In genomic region chr7:98778929-98779328, GRCm38 (mm10) we compare ENCODE assay signal across 8 mouse cellular contexts. TPM values are rescaled to one million over a fixed set of nuclear protein-coding genes. Genes with fewer than 3 reads are reported as not detected.
A peak's percentile ranks its signal among the peaks of the same experiment; 100 is the strongest.
DNase-seq lines count a peak whose midpoint lies in the region; ATAC-seq lines count a peak whose summit lies in the region.

No protein-coding gene starts in this region.

- H3K27ac ChIP-seq in midbrain, embryonic 14.5 days (replicated peaks; ENCODE audit: low read depth, low read length) = no peak overlapping the region
- H3K27ac ChIP-seq in midbrain, embryonic 15.5 days = no peak overlapping the region
- no peak overlapping the region for H3K27ac ChIP-seq in neural tube, embryonic 11.5 days (ENCODE audit: low read depth, low read length)

- no peaks in the 10 kb centered on the region for H3K9me3 ChIP-seq in midbrain, embryonic 14.5 days (ENCODE audit: control insufficient read depth, low read length)
- H3K9me3 ChIP-seq in midbrain, embryonic 15.5 days = no peaks in the 10 kb centered on the region
- H3K9me3 ChIP-seq in neural tube, embryonic 11.5 days (ENCODE audit: control insufficient read depth, low read length) = no peaks in the 10 kb centered on the region

- intact Hi-C loops in gastrocnemius, postnatal 36 days (cut with DNase I) = loop anchor here (2.0 to 10.0 kb wide), 3 partner anchors 36 to 294 kb away; partner anchors contain the start of gene Lrrc32
- intact Hi-C loops in left cerebral cortex, postnatal 36 days (cut with DNase I) = loop anchor here (5.0 kb wide), 1 partner anchor 37 kb away; no protein-coding TSS in a partner anchor

- H3K9ac ChIP-seq in midbrain, embryonic 14.5 days (replicated peaks; ENCODE audit: low read length) = no peak overlapping the region
- H3K9ac ChIP-seq in midbrain, embryonic 15.5 days = no peak overlapping the region
- no peak overlapping the region for H3K9ac ChIP-seq in neural tube, embryonic 11.5 days (ENCODE audit: low read length)

- ATAC-seq in midbrain, embryonic 14.5 days (ENCODE audit: low FRiP score, low TSS enrichment) = no peak
- no peak for ATAC-seq in midbrain, embryonic 15.5 days (replicated peaks)
- ATAC-seq in neural tube, embryonic 11.5 days (ENCODE audit: insufficient read depth, low FRiP score, low TSS enrichment) = no peak

- no peaks in the 10 kb centered on the region for H3K36me3 ChIP-seq in midbrain, embryonic 14.5 days (ENCODE audit: control insufficient read depth, insufficient read depth, low read length)
- H3K36me3 ChIP-seq in midbrain, embryonic 15.5 days (replicated peaks) = no peaks in the 10 kb centered on the region
- no peaks in the 10 kb centered on the region for H3K36me3 ChIP-seq in neural tube, embryonic 11.5 days (ENCODE audit: control insufficient read depth, insufficient read depth, low read length)

- peaks cover under 1% of the 10 kb centered on the region; the same call in 1 of the 2 replicates for H3K4me1 ChIP-seq in midbrain, embryonic 14.5 days (ENCODE audit: control insufficient read depth, insufficient read depth, low read length)
- H3K4me1 ChIP-seq in midbrain, embryonic 15.5 days = peaks cover 6% of the 10 kb centered on the region
- no peaks in the 10 kb centered on the region for H3K4me1 ChIP-seq in neural tube, embryonic 11.5 days (ENCODE audit: control insufficient read depth, insufficient read depth, low read length)

- H3K4me3 ChIP-seq in midbrain, embryonic 14.5 days (replicated peaks; ENCODE audit: low read depth, low read length) = no peak overlapping the region
- H3K4me3 ChIP-seq in midbrain, embryonic 15.5 days = no peak overlapping the region
- H3K4me3 ChIP-seq in neural tube, embryonic 11.5 days (ENCODE audit: low read depth, low read length) = no peak overlapping the region

- peak; percentile 75 for DNase-seq in midbrain, embryonic 14.5 days
- DNase-seq in cerebellum, postnatal 10 days = peak; percentile 82 to 84
- peak; percentile 68 to 75 for DNase-seq in gastrocnemius, postnatal 36 days
- DNase-seq in kidney, adult 11 months = peak; percentile 39
- DNase-seq in left cerebral cortex, postnatal 36 days (ENCODE audit: low spot score in 2 of 2) = peak; percentile 36 to 49
- DNase-seq in neural tube, embryonic 11.5 days (ENCODE audit: low spot score) = peak; percentile 76
- peak; percentile 86 for DNase-seq in testis, postnatal 10 days (ENCODE audit: low spot score)

- no peaks in the 10 kb centered on the region for H3K27me3 ChIP-seq in midbrain, embryonic 14.5 days (ENCODE audit: control insufficient read depth, insufficient read depth, low read length)
- no peaks in the 10 kb centered on the region for H3K27me3 ChIP-seq in midbrain, embryonic 15.5 days (replicated peaks)
- no peaks in the 10 kb centered on the region for H3K27me3 ChIP-seq in neural tube, embryonic 11.5 days (ENCODE audit: control insufficient read depth, insufficient read depth, low read length)

- no peak overlapping the region for H3K4me2 ChIP-seq in midbrain, embryonic 14.5 days (ENCODE audit: low read length)
- no peak overlapping the region for H3K4me2 ChIP-seq in midbrain, embryonic 15.5 days
- no peak overlapping the region for H3K4me2 ChIP-seq in neural tube, embryonic 11.5 days (ENCODE audit: low read depth)

- 26% methylated on average over 5 of the region's 5 CpGs for WGBS in midbrain, embryonic 14.5 days
- WGBS in midbrain, embryonic 15.5 days = 19% methylated on average over 5 of the region's 5 CpGs
- WGBS in neural tube, embryonic 11.5 days = 17% methylated on average over 5 of the region's 5 CpGs

RNA-seq across cellular contexts. Expression of gene Wnt11, which starts 56.0 kb away (rescaled TPM):
- polyA plus RNA-seq in midbrain, embryonic 14.5 days (2014; fragmentation: Nextera tagmentation; extraction: Ambion mirVana) = 0.58 and 0.64 TPM in 2 replicates
- polyA plus RNA-seq in midbrain, embryonic 15.5 days (2015; fragmentation: Nextera tagmentation; extraction: Ambion mirVana) = 0.99 and 1.0 TPM in 2 replicates
- 1 to 10 TPM; 5.4 to 8.2 TPM for total RNA-seq in gastrocnemius, postnatal 36 days (2021)
- total RNA-seq in left cerebral cortex, postnatal 36 days (2021) = under 1 TPM; 0.39 to 0.63 TPM
- 6.9 and 7.0 TPM in 2 replicates for polyA plus RNA-seq in neural tube, embryonic 11.5 days (2014; fragmentation: Nextera tagmentation; extraction: Ambion mirVana)
